Mouse (Mus musculus) embryonic facial prominence, embryonic 15.5 days (tissue): ENCODE measurements around the gene D630039A03Rik. TPM values are rescaled to one million over a fixed set of nuclear protein-coding genes. Genes with fewer than 3 reads are reported as not detected.

Source experiments
- ATAC-seq: fragments of 200-750 bp; cut with Nextera tagmentation; 2 replicates; pipeline ENCODE4 v1.8.0; 2017; ENCODE audit warnings: low read depth, moderate TSS enrichment; ENCODE audit not compliant: insufficient number of reproducible peaks, low FRiP score, low TSS enrichment
- H3K27ac ChIP-seq: fragments of 300-500 bp; sonication (generic); replicated peaks from 2 replicates; pipeline ENCODE4 v1.5.1; 2015; ENCODE audit warnings: mild to moderate bottlenecking, inconsistent platforms
- H3K27me3 ChIP-seq: fragments of 300-500 bp; sonication (generic); 2 replicates; pipeline ENCODE4 v1.6.1; 2015; ENCODE audit warnings: inconsistent platforms
- H3K36me3 ChIP-seq: fragments of 300-500 bp; sonication (generic); 2 replicates; pipeline ENCODE4 v1.6.1; 2015; ENCODE audit warnings: mild to moderate bottlenecking, inconsistent platforms
- H3K4me1 ChIP-seq: fragments of 300-500 bp; sonication (generic); 2 replicates; pipeline ENCODE4 v1.6.1; 2015; ENCODE audit warnings: inconsistent platforms
- H3K4me2 ChIP-seq: fragments of 300-500 bp; sonication (generic); replicated peaks from 2 replicates; pipeline ENCODE4 v1.6.1; 2015; ENCODE audit warnings: mild to moderate bottlenecking, inconsistent platforms
- H3K4me3 ChIP-seq: fragments of 300-500 bp; sonication (generic); replicated peaks from 2 replicates; pipeline ENCODE4 v1.5.1; 2015; ENCODE audit warnings: mild to moderate bottlenecking, inconsistent platforms
- H3K9ac ChIP-seq: fragments of 300-500 bp; sonication (generic); 2 replicates; pipeline ENCODE4 v1.6.1; 2015; ENCODE audit warnings: inconsistent platforms
- H3K9me3 ChIP-seq: fragments of 300-500 bp; sonication (generic); replicated peaks from 2 replicates; pipeline ENCODE4 v1.6.1; 2016; ENCODE audit warnings: inconsistent platforms
- WGBS: fragments of 180-500 bp; shearing (Covaris S2); methylation state at CpG from one replicate; pipeline ENCODE4 v1.1.7; 2015; 5-methylcytosine and 5-hydroxymethylcytosine counted together
- polyA plus RNA-seq: library from polyadenylated mRNA; unstranded; fragments of >200 nt; fragmentation: Nextera tagmentation; extraction: Ambion mirVana; gene quantifications from 2 replicates; pipeline ENCODE4 v1.2.1, GENCODE M21; 2015

D630039A03Rik gene
- polyA plus RNA-seq, 1 experiment from 2014 or later: 0.31 TPM

- WGBS: 21% methylated on average over 3 of the region's 3 CpGs
- no peak for ATAC-seq
- H3K27ac ChIP-seq: no peak overlapping the region
Observed at GRCm38 (mm10) chr4:57927464-57928205, 11.5 kb upstream of the D630039A03Rik start.

GRCm38 (mm10) chr4:57924556-57925071 lies 8.5 kb upstream of the D630039A03Rik start:
- no peak overlapping the region for H3K4me2 ChIP-seq
- ATAC-seq: no peak
- no peaks in the 10 kb centered on the region for H3K9me3 ChIP-seq
- H3K4me1 ChIP-seq: peaks cover 6% of the 10 kb centered on the region; the same call in 1 of the 2 replicates
- H3K36me3 ChIP-seq: no peaks in the 10 kb centered on the region
- H3K27me3 ChIP-seq: no peaks in the 10 kb centered on the region
- H3K27ac ChIP-seq: no peak overlapping the region
- H3K9ac ChIP-seq: no peak overlapping the region
- 59% methylated on average over 6 of the region's 6 CpGs for whole genome bisulfite sequencing
- no peak overlapping the region for H3K4me3 ChIP-seq

More at GRCm38 (mm10) chr4:57927464-57928205, 11.5 kb upstream of the D630039A03Rik start:
- Histone ChIP-seq H3K36me3 (no peaks in the 10 kb centered on the region), H3K4me1 (no peaks in the 10 kb centered on the region), H3K9ac (no peak overlapping the region), H3K4me3 (no peak overlapping the region), H3K4me2 (no peak overlapping the region), H3K9me3 (no peaks in the 10 kb centered on the region), H3K27me3 (no peaks in the 10 kb centered on the region)

GRCm38 (mm10) chr4:57922171-57922570 lies 6.1 kb upstream of the D630039A03Rik start:
- H3K4me2 ChIP-seq: no peak overlapping the region
- no peaks in the 10 kb centered on the region for H3K9me3 ChIP-seq
- H3K27me3 ChIP-seq: no peaks in the 10 kb centered on the region
- no peak overlapping the region for H3K9ac ChIP-seq
- no peak for ATAC-seq
- WGBS: 75% methylated on average over 5 of the region's 5 CpGs
- no peak overlapping the region for H3K27ac ChIP-seq
- no peaks in the 10 kb centered on the region for H3K36me3 ChIP-seq
- no peak overlapping the region for H3K4me3 ChIP-seq
- H3K4me1 ChIP-seq: peaks cover 8% of the 10 kb centered on the region; the same call in 1 of the 2 replicates

GRCm38 (mm10) chr4:57920522-57920921 lies 4.4 kb upstream of the D630039A03Rik start:
- Histone ChIP-seq H3K4me2 (no peak overlapping the region), H3K4me1 (peaks cover 18% of the 10 kb centered on the region), H3K36me3 (no peaks in the 10 kb centered on the region), H3K27me3 (no peaks in the 10 kb centered on the region), H3K4me3 (no peak overlapping the region), H3K9ac (no peak overlapping the region), H3K9me3 (no peaks in the 10 kb centered on the region), H3K27ac (no peak overlapping the region)
- ATAC-seq: no peak
- WGBS: 89% methylated on average over 1 of the region's 1 CpGs

- WGBS: 14% methylated on average over 8 of the region's 8 CpGs
- no peak overlapping the region for H3K4me2 ChIP-seq
- no peak overlapping the region for H3K27ac ChIP-seq
- H3K4me3 ChIP-seq: no peak overlapping the region
- H3K9me3 ChIP-seq: no peaks in the 10 kb centered on the region
- H3K36me3 ChIP-seq: no peaks in the 10 kb centered on the region
- H3K27me3 ChIP-seq: no peaks in the 10 kb centered on the region
- H3K9ac ChIP-seq: no peak overlapping the region
- peaks cover 26% of the 10 kb centered on the region for H3K4me1 ChIP-seq
- ATAC-seq: no peak
Observed at GRCm38 (mm10) chr4:57919494-57920423, 3.7 kb upstream of the D630039A03Rik start.

GRCm38 (mm10) chr4:57916711-57917110 lies 614 bp upstream of the D630039A03Rik start:
- no peaks in the 10 kb centered on the region for H3K9me3 ChIP-seq
- H3K4me1 ChIP-seq: peaks cover 33% of the 10 kb centered on the region
- ATAC-seq: no peak
- H3K4me3 ChIP-seq: no peak overlapping the region
- H3K9ac ChIP-seq: no peak overlapping the region
- 75% methylated on average over 4 of the region's 4 CpGs for WGBS
- H3K27me3 ChIP-seq: no peaks in the 10 kb centered on the region
- H3K4me2 ChIP-seq: 0 out of 2 replicates have a peak overlapping the region, but pooled peaks have one; percentile 31
- H3K36me3 ChIP-seq: no peaks in the 10 kb centered on the region
- H3K27ac ChIP-seq: no peak overlapping the region

DNA sequence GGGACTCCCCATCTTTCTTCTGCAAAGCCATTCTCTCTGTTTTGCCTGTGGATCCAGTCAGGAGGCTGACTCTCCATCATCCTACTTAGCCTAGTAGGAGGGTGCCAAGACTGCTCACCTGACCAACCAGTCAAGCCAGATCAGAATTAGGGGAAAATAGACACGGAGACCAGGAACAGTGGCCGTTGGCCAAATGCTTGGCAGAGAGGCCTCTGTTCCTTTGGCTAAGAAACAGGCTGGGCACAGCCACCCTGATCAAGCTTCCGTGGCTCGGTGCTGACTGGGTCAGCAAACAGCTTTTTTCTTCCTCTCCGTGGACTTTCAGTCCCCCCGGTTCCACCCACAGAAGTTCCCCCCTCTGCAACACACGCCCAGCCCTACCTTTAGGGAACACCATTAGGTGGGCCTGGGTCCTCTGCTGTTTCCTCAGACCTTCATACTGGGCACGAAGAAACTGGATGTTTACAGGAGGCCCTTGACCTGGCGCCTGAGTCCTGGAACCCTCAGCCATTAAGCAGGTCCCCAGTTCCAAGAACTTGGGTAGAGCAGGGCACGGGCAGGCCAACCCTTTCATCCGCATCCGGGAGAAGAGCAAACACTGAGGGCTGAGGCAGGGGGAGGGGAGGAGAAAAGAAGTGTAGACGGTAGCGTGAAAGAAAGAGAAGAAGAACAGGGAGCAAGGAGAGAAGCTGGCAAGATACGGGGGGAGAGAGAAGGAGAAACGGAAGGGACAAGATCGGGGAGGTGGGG lies 706 bp downstream of the D630039A03Rik start:
- H3K27ac ChIP-seq: no peak overlapping the region
- H3K9ac ChIP-seq: no peak overlapping the region
- no peak for ATAC-seq
- H3K4me1 ChIP-seq: peaks cover 33% of the 10 kb centered on the region
- peak overlapping the region; percentile 31 for H3K4me2 ChIP-seq
- peak overlapping the region; percentile 10; the same call in 1 of the 2 replicates for H3K4me3 ChIP-seq
- no peaks in the 10 kb centered on the region for H3K27me3 ChIP-seq
- 41% methylated on average over 17 of the region's 17 CpGs for WGBS
- no peaks in the 10 kb centered on the region for H3K9me3 ChIP-seq
- H3K36me3 ChIP-seq: no peaks in the 10 kb centered on the region

DNA sequence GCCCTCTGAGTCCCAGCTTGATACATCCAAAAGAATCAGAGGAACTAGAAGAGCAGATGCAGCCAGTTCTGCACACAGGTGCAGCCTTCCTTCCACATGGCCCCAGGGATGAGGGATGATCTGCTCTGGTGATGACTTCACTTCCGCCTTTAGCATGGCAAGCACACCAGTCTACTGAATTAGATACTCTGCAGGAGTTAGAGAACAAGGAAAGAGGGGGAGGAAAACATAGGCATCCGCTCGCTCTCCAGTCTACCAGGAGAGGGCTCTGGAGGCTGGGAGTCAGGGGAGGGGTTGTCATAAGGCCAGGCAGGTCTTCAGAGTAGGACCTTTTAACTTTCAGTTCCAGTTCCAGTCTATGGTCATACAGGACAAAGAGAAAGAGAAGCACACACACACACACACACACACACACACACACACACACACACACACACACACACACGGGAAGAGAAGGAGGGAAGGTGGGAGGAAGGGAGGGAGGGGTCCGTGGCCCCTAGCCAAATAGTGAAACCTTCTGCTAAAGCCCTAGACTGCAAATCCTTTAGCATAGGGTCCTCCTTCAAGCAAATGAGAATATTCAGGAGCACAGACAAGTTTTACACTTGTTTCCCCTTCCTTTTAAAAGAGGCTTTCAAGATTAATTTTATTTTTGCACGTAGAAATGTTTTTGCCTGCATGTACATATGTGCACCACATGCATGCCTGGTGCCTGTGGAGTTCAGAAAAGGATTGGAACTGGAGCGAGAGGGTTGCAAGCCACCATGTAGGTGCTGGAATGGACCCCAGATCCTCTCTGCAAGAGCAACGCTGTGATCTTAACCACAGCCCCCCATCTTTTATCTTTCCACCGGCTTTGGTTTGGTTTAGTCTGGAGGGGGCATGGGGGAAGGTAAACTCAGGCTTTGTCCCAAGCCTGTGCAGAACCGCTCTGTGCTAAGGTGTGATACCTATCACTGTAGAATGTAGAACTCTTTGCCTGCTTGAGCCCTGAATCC lies 1.6 kb downstream of the D630039A03Rik start:
- 49% methylated on average over 10 of the region's 10 CpGs for WGBS
- Histone ChIP-seq H3K9ac (no peak overlapping the region), H3K4me2 (no peak overlapping the region), H3K4me3 (no peak overlapping the region), H3K27me3 (no peaks in the 10 kb centered on the region), H3K9me3 (no peaks in the 10 kb centered on the region), H3K36me3 (no peaks in the 10 kb centered on the region), H3K27ac (no peak overlapping the region), H3K4me1 (peaks cover 25% of the 10 kb centered on the region)
- ATAC-seq: no peak

GRCm38 (mm10) chr4:57913021-57913420 lies 3.1 kb downstream of the D630039A03Rik start:
- no peak overlapping the region for H3K4me2 ChIP-seq

DNA sequence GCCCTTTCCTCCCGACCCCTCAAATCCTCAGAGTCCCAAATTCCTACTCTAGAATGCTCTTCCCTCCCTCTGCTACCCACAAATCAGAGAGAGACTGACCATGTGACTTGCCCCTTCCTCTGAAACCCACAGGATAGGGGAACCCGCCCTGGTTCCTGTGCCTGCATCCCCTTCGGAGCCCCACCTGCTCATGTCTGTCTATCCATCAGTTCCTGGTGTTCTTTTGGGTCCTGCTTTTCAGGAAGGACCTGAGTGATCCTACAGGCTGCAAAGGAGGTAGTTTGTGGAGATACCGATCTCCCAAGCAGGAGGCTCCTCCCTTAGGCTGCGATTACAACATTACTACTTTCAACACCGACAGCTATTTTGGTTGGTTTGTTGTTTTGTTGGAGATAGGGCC lies 7.2 kb downstream of the D630039A03Rik start:
- WGBS: 61% methylated on average over 6 of the region's 6 CpGs
- no peak overlapping the region for H3K4me3 ChIP-seq

More at GRCm38 (mm10) chr4:57913021-57913420, 3.1 kb downstream of the D630039A03Rik start:
- ATAC-seq: no peak
- Histone ChIP-seq H3K27ac (no peak overlapping the region), H3K36me3 (no peaks in the 10 kb centered on the region), H3K4me3 (no peak overlapping the region), H3K4me1 (peaks cover 25% of the 10 kb centered on the region), H3K27me3 (no peaks in the 10 kb centered on the region), H3K9me3 (no peaks in the 10 kb centered on the region), H3K9ac (no peak overlapping the region)

More for the DNA sequence above, 7.2 kb downstream of the D630039A03Rik start:
- Histone ChIP-seq H3K36me3 (no peaks in the 10 kb centered on the region), H3K4me2 (no peak overlapping the region), H3K9ac (no peak overlapping the region), H3K4me1 (no peaks in the 10 kb centered on the region), H3K9me3 (no peaks in the 10 kb centered on the region), H3K27me3 (no peaks in the 10 kb centered on the region), H3K27ac (no peak overlapping the region)
- no peak for ATAC-seq
